Mouse (Mus musculus) B cell, adult 2 months (primary cell): ENCODE data around the gene Hspa12b.

Source experiments
- DNase-seq, 2 experiments: peaks; one replicate each; pipeline ENCODE4 v3.0.0; 2022

Gene Hspa12b

GRCm38 (mm10) chr2:131130849-131131248 is 3.8 kb downstream of the Hspa12b start:
- DNase-seq = no peak

DNA sequence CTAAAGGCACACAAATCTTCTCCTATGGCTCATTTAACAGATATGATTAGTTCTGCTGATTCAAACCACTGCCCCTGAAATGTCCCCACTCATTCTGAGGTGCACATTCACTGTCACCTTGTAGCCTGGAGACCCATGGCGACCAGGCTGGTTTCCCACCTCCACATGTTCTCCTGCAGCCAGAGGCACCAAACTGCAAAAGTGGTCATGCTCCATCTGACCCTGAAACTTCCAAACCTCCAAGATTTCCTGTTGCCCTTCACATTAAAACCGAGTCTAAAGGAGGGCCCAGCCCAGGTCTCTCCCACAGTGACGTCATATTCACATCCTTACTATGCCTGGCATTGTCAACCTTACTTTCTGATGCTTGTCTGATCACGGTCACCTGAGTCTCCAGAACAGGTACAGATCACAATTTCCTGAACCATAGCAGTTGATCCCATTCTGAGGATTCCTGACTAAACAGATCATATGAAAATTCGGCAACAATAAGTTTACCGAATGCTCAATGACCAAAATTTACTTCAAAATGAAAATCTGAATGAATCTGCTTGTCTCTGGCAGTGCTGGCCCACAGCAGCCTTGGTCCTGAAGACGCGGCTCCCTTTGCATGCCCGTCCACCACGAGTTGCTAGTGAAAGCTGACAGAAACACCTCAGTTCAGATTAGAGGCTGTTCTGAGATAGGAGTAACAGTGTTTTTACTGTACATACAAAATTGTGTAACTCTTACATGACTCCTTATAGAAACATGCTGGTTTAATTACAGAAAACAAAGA is 5.2 kb downstream of the Hspa12b start:
- no peak for DNase-seq

- DNase-seq = no peak
Observed at GRCm38 (mm10) chr2:131132930-131133547, 6.0 kb downstream of the Hspa12b start, which contains the start of gene Gm11037. Gm11037 (plus strand) TSS chr2:131133497.

GRCm38 (mm10) chr2:131134381-131134780 is 7.3 kb downstream of the Hspa12b start:
- no peak for DNase-seq

DNA sequence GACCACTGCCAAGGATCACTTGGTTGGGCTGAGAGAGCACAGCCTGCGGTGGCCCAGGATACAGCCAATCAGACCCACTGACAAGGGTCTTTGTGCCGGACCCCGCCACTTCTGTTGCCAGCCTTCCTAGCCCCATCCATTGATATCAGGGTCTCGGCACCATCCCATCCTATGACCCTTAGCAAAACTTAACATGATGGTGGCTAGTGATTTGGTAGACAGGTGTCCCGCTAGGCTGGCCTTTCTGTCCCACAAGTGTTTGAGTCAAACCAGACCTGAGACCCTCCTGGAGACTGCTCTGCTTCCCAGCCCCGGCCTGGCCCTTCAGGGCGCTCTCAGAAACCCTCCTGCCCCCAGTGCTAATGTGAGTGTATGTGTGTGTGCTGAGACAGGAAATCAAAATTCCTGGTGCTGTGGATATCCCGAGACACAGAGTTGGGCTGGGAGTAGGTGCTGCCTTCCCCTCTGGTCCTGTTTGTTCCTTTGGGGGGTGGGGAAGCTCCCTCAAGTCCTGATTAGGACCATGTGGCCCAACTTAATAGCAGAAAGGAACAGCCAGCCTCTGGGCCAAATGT is 7.8 kb downstream of the Hspa12b start:
- DNase-seq = no peak

- DNase-seq = no peak
Observed at GRCm38 (mm10) chr2:131135521-131136139, 8.6 kb downstream of the Hspa12b start.

DNA sequence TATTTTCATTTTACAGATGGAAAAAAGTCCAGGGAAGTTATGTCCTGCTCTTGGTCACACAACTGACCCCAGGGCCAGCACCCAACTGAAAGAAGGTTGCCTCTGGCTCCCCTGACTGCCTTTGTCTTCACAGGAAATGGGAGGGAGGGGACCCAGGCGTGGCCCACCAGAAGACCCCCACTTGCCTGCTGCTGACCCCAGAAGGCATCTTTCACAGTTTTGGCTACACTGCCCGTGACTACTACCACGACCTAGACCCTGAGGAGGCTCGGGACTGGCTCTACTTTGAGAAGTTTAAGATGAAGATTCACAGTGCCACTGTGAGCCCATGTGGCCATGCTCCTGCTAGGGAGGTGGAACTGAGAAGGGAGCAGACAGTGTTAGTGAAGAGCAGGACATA is 11.2 kb downstream of the Hspa12b start:
- no peak for DNase-seq

- DNase-seq = no peak
Observed at GRCm38 (mm10) chr2:131138760-131139159, 11.7 kb downstream of the Hspa12b start.

GRCm38 (mm10) chr2:131139287-131139686 is 12.2 kb downstream of the Hspa12b start:
- no peak for DNase-seq

DNA sequence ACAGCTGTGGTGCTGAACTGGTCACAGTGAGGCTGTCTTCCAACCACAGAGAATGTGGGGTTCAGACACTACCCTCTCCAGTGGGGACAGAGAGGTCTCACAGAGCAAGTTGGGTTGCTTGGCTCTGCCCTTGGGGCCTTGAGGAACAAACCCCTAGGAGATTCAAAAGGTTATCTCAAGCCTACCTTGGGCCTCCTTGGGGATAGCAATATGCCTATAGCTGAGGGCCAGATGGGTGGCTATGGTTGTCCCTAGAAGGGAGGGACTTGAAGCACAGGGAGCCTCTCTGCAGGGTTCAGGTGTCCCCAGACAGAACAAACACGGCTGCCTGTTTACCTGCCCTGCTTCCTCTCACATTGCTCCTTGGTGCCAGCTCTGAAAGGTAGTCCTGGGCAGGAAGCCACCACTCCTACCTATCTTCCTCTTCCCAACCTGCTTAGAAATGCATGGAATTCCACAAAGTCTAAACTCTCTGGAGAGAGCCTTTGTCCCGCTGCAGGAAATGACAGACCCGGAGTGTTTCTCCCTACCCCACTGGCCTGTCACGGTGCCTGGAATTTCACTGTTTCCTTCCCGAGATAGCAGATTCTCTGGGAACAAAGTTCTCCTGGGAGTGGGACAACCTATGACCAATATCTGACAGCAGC is 12.9 kb downstream of the Hspa12b start:
- DNase-seq = no peak

GRCm38 (mm10) chr2:131140533-131140905 is 13.4 kb downstream of the Hspa12b start:
- no peak for DNase-seq

GRCm38 (mm10) chr2:131141336-131141986 is 14.4 kb downstream of the Hspa12b start:
- no peak for DNase-seq

GRCm38 (mm10) chr2:131142592-131142991 is 15.5 kb downstream of the Hspa12b start:
- DNase-seq = peak; percentile 70 to 72

DNA sequence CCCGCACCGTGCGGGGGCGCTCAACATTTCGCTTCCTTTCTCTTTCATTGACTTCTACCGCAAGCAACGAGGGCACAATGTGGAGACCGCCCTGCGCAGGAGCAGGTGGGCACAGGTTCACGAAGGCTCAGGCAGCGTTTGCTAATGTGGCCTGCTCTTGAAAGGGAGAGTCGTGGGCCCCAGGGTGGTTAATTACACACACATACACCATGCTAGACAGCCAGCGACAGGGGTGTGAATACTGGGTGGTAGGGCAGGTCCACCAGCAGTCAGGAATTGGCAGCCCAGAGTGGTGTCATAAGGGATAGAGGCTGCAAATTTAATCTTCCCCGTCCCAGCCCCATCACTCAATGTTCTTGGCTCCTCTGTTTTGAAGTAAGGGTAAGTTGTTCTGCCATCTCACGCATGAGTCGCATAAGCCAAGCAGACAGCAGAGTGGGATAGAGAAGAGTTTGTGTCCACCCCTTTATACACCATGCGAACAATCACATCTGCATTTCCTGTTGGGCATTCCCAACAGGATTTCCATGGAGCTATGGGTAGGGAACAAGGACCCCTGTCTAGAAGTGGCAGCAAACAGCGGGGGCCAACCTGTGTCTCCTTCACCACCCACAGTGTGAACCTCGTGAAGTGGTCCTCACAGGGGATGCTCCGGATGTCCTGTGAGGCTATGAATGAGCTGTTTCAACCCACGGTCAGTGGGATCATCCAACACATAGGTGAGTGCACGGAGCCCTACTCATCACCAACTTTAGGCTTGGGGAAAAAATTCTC is 16.1 kb downstream of the Hspa12b start:
- DNase-seq = no peak

DNA sequence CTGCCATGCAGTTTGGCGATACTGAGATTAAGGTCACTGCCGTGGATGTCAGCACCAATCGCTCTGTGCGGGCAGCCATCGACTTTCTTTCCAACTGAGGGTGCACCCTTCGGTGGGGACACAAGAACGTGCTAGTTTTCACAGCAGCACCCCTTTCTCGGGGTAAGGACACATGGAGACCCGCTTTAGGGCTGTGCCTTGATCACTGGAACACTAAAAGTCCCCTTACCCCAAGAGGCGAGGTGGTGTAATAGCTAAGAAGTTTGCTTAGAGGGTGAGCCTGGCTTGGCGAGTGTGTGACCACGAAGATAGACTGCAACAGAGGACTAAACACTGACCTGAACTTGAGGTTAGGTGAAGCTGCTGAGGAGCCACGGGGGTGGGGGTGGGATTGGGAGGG is 18.0 kb downstream of the Hspa12b start:
- no peak for DNase-seq

DNA sequence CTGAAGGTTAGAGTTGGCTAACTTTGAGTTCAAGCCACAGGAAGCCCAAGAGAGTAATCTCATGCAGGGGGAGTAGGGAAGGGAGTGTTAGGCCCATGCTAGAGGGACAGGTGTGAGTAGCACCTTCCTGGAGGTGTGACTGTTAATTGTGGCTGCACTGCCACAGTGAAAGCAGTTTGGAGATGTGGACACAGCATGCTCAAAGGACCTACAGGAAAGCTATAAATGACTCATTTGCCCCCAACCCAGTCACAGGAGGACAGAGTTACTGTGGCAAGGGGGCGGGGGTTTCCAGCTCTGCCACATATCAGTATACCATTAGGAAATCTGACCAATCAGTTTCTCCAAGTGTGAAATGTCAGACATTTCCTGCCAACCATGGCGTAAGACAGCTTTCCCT is 18.5 kb downstream of the Hspa12b start:
- DNase-seq = no peak

GRCm38 (mm10) chr2:131146193-131147042 is 19.3 kb downstream of the Hspa12b start:
- no peak for DNase-seq

DNA sequence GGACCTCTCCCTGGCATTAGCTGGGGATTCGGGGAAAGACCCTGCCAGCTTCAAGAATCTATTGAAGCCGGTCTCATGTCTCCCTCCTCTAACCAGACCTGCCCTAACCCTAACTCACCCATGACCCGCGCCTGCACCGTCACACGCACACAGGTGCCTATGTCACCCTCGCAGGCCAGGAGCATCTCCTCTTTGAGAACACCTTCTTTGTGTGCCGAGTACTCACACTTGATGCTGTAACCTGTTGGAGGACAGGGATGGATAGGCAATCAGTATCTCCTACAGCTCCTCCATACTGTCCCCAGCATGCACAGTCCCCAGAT is 19.9 kb downstream of the Hspa12b start:
- DNase-seq = no peak

- no peak for DNase-seq
Observed at GRCm38 (mm10) chr2:131148353-131149253, 21.5 kb downstream of the Hspa12b start.

- no peak for DNase-seq
Observed at GRCm38 (mm10) chr2:131149254-131149578, 22.1 kb downstream of the Hspa12b start.
